Mouse (Mus musculus) lung, postnatal 10 days (tissue): ENCODE measurements at regions not wholly inside any gene's neighbourhood (a gene's known extent, or its start where the extent isn't known, plus 50 kb on each side); places are given as distances from the start of the nearest gene placed in this dataset.

Source experiments
- DNase-seq: peaks from one replicate; pipeline ENCODE4 v3.0.0; 2021

DNA sequence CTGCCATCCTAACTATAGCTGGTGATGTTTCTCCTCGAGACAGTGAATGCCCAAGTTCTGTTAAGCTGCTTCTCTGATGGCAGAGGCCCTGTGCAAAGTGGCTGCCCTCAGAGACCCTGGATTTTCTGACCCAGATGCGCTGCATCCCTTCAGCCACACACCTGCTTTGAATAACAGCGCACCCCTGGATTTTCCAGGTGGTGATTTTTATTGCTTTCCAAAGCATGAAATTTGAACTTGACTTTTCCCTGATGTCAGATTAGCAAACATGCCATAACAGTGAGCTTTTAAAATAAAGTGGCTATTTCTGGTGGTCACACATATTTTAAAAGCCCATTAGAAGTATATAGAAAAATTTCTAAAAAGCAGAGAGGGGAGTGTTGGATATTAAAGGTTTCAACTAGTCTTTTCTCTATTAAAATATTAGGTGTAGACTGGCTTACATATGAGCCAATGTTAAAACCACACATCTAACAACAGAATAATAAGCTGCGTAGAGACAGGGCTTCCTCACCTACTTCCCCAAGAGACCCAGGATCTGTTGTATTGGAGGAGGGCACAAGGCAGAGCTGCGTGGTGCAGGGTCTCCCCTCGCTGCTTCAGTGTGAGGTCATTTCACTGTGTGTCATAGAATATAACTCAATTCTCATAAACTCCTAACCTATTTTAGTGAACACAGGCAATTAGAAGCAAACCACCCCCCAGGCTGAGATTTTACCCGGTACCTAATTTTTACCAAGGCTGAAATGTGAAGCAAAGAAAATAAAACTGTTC, 280.3 kb downstream of the Ccdc91 start:
- DNase-seq: no peak

DNA sequence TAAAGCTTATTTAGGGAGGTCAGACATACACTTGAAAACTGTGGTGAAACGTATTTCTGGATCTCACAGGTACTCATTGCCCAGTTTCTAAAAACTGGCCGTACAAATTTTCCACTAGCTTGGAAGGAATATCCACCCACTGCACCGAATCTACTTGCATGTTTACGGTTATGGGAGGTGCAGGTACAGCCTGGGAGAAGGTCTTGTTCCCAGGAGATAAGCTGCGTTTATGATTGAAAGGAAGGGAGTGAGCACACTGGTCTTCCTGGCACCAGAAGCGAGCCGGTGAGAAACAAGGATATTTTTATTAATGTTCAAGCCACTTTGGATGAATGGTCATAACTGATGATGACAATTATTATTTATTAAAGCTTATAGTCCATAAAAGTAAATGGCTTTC, 283.9 kb downstream of the Ccdc91 start:
- DNase-seq: no peak

DNA sequence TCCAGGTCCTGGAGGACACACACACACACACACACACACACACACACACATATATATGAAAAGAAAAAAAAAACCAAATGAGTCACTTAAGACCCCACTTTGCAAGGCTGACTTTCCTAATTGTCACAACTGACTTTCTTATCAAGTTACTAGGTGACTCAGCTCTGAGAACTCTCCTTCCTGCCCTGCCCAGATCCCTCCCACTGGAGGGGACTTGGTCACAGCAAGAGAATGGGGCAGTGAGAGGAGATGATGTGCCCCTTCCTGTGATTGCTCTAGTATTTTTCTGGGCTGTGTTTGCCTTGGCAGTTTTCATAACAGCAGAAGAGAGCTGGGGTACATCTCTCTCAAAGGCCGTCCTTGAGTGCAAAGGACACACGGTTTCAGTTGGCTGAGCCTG, 284.5 kb downstream of the Ccdc91 start:
- no peak for DNase-seq

DNA sequence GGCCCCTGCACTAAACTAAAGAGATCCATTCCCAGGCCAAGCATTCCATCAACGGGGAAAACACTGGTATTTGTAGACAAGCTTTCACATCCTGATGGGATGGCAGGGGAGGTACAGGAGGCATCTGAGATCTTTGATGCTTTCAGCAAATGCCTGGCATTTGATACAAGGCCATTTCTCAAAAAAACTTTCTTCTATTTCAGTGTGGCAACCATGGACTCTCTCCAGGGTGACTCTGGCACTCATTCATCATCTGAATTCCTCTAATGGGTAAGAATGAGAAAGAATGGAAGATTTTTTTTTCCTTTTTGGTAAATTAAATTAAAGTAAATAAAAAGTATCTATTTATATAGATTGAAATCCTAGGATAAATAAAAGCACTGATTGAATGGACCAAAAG, 281.8 kb upstream of the Far2 start:
- DNase-seq: no peak

DNA sequence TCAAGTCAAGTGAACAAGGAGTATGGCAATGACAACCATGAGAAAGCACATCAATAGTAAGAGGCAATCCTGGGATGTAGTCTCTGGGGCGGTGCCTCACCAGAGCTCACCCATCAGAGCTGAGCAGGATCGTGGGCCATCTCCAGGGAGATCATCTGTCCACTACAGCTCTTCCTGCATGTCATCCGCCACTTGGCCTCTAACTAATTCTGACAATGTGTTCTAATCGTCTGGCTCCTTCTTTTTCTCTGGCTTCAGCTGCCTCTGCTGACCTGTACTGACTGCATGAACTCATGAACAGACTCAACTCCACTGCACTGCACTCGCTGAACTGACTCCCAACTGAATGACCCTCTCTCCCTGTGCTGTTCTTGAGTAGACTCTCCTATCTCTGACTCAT, 277.9 kb upstream of the Far2 start:
- DNase-seq: no peak

DNA sequence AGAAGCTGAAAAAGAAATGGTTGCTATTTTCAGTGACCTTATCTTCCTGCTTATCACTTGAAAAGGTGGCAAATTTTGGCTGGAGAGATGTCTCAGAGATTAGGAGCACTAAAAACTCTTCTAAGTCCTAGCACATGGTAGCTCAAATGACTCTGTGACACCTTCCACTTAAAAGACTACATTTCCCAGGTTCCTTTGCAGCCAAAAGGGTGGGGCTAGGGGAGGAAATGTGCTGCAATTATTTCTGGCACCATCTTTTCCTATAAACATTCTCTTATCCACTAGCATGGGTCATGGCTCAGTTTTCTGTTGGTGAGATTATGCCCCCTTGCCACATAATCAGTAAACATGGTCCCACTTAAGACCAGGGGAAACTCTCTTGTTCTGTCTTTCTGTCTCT, 277.0 kb upstream of the Far2 start:
- no peak for DNase-seq

DNA sequence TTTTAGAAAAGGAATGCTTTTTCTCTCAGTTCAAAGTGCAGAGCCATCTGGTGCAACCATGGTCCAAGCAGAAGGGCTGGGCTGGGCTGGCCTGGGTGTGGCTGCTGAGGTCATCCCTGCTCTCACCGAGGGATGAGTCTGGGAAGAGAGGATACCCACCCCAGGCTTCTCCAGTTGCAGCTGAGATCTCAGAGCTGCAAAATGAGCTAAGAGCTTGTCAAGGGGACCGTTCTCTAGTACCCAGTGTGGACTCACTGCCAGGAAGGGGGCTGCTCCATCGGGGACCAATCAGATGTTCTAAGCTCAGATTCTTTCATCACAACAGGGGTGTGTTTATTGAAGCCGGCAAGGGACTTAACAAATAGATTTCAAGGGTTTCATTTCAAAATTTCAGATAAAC, 275.6 kb upstream of the Far2 start:
- DNase-seq: peak; percentile 27

DNA sequence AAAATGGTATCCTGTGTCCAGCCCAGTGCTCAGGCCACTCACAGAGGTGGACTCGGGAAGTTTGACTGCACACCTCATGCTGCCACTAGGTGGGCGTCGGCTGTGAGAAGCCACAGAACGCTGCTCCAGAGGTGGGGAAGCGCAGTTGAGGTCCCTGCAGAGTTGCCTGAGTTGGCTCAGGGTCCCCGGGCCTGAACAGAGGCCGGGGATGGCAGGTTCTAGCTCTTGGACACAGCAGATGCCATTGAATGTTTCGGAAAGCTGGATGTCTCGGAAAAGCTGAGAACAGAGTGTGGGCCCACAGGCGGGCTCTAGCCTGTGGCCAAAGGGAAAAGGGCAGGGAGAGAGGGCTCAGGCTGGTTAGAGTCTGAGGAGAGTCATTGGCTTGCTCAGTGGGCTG, 273.2 kb upstream of the Far2 start:
- no peak for DNase-seq

DNA sequence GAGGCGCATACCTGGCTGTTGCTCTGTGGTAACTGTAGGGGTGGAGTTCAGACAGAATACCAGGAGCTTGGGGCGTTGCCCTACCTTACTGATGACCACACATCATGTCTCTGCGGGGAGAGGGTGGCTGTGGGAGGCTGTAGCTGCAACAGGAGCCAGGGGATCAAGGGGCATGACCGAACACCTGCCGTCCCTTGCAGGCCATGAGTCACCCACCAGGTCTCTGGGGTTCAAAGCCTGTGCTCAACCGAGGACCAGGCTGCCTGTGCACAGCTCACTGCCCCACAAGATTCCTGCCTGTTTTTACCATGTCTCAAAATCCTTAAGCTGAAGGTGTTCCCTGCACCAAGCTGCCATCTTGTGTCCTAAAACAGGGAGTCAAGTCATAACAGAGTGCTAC, 272.4 kb upstream of the Far2 start:
- DNase-seq: no peak

DNA sequence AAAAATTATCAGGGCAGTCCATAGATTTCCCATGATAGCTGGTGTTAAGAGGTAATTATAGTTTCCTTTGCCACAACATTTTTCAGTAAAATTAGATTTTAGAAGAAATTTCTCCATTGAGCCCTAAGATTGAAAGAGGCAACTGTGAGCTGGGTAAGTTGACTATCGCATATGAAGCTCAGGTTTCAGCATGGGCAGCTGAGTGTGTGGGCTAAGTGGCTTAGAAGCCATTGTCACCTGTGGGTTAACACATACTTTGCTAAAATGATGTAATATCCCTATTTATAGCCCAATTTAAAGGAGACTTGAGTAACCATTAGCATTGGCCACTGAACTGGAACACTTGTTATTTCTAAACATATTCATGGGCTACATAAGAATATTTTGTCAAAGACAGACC, 267.6 kb upstream of the Far2 start:
- DNase-seq: no peak

DNA sequence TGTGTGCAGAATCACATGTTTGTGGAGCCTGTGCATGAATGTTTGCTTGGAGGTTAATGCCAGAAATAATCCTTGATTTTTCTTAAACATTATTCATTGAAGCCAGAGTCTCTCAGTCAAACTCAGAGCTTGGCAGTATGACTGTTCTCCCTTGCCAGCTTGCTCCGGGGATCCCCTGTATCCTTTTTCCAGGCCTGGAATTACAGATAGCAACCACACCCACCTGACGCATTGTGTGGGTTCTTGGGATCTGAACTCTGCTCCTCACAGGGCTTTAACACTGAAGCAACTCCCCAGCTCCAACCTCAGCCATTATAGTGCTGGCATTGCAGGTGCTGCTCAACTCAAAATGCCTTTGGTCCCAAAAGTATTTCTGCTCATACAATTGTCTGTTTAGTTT, 262.8 kb upstream of the Far2 start:
- DNase-seq: no peak

DNA sequence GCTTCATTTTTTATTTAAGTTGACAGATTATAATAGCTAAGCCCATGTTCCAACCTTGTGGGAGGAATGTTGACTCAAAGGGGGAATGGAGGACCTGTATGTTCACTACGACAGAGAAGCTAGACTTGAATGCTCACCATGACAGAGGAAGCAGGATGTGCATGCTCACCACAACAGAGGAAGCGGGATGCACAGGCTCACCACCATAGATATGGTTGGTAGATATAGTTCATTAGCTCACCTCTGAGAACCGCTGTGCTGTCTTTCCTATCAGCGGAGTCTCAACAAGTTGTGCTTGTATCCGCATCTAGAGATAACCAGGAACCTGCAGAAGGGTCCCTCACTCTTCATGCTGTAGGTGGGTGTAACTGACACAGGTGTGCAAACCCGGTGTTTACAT, 262.2 kb upstream of the Far2 start:
- DNase-seq: no peak

DNA sequence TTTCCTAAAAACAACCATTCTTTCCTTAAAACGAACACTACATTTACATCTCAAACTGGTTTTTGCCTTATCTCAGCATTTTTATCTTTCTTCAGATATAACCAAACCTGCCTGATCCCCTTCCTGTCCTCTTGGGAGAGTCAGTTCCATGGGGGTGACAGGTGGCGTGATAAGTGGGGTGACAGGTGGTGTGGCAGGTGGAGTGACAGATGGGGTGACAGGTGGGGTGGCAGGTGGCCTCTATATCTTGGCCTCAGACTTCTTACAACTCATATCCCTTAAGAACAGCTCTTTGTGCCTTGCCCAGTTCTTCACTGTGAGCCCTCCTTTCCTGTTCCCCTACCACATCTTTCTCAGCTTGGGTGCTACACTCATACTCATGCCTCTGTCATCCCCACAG, 259.0 kb upstream of the Far2 start:
- DNase-seq: no peak

DNA sequence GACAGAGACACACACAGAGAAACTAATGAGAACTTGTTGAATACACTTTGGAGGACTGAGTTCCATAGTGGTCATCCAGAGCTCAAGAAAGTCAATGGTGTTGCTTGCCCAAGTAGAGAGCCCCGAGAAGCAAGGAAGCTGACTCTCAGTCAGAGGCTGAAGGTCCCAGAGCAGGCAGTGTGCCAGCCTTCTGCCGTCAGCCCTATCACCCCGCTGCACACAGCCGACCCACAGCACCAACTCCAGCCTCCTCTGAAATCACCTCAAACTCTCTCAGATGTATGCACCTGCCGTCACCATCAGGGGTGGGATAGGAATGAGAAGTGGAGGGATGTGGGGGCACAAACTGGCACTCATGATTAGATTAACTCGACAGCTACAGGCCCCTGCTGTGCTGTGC, 257.9 kb upstream of the Far2 start:
- no peak for DNase-seq

DNA sequence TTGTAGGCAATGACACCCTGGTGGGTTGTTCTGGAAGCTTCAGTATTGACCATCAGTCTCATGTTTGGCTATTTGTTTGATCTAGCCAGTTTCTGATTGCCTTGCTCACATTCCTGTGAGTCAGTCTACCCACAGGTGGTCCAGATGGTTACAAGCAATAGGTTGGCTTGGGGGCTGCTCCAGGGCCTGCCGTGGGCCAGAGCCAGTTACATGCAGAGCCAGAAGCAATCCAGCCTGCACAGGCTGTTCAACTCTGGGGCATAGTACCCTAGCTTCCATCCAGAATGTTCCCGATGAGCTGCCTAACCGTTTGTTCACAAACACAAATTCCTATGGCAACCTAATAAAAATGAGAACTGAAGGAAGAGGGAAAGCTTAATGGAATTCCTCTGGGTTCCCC, 253.2 kb upstream of the Far2 start:
- DNase-seq: no peak

DNA sequence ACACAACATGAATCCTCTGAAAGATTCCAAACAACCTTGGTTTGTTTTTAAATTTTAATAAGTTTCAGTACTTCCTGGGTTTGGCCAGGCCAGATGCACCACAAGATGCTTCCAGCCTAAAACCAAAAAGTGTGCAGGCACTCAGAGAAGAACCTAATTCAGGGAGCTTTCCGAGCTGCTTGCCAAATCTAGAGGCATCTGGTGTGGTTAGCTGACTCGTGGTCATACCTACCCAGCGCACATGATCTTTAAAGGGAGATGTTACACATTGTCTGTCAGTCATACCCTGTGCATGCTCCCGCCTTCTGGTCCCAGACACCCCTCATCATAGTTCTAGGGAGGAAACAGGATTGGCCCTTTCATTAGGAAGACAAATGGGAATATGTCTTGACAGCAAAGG, 252.7 kb upstream of the Far2 start:
- DNase-seq: no peak

DNA sequence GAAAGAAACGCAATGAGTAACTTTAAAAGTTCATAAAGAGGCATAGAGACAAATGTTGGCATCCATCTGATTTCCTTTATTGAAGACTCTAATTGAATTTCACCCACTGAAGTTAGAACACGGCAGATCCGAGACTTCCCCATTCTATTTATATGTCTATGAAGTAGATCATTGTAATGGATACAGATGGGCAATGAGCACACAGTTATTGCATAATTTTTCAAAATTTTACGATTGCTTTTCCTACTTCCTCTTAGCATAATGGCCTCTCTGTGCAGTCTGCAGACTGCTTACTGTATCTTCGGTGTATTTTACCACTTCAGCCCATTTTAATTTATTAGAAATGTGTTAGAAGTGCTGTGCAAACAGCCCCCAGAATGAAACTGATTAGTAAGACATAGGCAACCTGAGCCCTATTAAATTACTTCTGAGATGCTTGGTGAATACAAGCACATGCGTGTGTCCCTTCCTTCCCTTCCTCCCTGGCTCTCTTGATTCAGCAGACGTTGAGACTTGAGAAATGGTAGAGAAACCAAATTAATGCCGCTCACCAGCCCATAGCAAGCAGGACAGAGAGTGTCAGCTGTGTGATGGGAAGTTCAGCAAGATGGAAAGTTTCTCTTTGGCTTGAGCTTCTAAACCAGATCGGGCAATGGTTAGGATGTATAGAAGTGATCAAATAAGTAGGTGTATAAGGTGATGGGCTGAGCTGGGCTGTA, 247.9 kb upstream of the Far2 start:
- no peak for DNase-seq

DNA sequence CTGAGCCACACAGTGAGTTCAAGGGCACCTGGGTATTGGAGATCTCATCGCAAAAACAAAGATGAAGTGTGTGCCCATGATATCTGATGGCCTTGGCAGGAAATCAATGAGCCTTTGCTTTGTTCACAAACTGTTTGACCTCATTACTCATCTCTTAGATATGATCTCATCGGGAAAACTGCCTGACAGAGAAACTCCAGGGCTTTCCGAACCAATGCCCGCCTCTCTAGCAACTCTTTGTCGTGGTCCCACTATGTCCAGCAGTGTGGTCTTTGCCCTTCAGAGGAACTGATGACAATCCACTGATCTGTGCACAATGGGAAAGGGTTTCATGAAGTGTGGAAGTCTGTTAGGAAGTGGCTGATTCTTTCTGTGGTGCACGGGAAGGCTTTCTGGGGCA, 247.2 kb upstream of the Far2 start:
- no peak for DNase-seq

DNA sequence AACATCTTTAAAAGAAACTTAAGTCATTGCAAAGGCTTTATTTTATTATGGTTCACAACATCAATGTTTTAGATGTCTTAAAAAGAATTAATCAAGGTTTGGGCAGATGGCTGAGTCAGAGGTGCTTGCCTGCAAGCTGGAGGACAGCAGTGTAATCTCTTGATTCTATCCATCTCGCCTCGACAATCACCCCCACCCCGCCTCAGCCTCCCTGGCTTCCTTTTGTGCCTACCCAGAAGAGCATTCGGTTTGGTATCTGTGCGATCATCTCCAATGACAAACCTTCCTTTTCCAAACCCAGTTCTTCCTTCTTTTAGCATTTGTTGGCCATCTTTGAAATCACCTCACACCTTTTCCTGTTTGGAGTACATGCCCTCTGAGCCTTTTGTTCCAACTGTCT, 246.2 kb upstream of the Far2 start:
- no peak for DNase-seq

DNA sequence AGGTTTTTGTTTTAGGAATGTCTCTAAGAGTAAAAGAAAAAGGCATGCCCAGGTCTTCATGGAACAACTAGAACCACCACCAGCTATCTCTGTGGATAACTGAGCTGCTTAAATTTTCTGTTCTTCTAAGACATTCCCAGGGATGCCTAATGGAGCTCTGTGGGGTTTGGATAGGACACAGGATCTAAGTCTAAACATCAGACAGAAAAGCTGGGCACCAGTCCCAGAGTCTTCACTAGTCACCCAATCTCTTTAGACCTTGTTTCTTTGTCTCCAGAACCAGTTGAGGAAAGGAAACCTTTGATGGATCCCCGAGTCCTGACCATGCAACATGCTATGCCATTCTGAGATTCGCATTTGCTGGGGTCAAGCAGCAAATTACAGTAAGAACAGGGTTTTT, 243.2 kb upstream of the Far2 start:
- DNase-seq: peak; percentile 13

DNA sequence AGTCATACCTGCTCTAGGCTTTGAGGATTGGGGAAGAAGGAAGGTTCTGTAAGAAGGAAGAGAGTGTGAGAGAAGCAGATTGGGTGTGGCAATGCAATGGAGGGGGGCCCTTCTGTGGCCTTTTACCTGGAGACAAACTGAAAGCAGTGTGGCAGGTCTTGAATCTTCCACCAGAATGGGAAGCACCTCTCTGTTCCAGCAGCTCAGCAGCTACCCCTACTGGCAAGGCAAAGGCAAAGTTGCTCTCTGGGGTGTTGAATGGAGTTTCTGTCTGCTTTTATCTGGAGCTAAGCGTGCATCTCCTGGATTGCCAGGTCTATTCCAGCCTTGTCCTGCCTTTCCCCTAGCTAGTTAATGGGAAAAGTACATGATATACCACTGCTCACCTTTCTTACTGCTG, 236.3 kb upstream of the Far2 start:
- DNase-seq: peak; percentile 81

DNA sequence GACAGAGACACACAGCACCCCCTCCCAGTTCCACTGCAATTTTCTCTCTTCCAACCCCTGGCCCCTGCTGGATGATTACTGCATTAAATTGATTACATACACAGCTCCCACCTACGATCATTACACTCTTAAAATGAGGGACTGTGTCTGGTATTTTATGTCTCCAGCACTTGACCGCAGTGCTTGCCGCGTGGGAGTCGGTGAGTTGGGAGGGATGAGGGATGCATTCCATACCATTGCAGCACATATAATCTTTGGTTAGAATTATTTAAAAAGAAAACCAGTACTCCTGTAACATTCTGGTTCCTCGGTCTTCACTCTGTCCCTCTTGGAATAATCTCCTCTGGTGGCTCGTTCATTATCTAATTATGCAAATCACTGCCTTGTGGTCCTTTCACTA, 230.2 kb upstream of the Far2 start:
- DNase-seq: no peak

DNA sequence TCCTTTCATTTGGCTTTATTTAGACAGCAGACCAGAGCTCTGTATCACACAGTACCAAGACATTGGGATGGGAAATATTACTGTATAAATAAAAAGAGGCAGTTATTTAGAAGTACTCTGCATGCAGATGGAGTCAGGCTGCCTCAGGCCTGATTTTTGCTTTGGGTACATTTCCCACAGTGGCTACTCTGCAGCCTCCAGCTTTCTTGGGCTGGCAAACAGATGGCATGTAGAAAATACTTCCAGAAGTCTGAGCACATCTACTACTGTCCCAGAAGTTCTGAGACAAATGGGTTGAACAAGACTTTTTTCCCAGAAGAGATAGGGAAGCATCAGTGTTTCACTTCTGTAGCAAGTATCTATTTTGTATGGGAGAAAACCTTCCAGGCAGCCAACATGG, 229.8 kb upstream of the Far2 start:
- DNase-seq: no peak

DNA sequence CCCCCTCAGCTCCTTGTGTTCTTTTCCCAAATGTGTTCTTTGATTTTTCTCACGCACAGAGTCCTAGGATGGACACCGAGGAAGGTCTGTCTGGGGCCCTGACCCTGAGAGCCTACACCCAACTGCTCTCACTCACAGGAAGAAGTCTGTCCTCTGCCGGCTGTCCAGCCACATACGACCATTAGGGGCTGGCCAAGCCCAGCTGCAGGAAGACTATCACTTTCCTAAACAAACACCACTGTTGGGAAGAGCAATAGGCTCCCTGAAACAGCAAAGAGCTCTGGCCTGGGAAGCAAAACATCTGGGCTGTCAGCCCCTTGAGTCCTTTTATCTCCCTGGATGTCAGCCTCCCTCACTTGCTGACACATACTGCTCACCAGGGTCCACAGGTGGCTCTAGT, 224.8 kb upstream of the Far2 start:
- DNase-seq: peak; percentile 17

DNA sequence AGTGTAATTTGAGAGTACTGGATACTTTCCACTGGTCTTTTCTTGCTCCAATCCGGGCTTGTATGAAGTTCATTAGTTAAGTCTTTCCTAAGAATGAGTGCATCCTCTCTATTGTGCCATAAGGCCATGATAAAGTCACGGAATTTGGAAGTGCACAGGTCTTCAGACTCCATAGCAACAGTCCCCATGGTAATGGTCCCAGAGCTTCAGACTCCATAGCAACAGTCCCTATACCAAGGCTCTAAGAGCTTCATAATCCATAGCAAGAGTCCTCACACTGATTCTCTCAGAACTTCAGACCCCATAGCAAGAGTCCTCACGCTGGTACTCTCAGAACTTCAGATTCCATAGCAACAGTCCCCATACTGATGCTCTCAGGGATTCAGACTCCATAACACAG, 214.5 kb upstream of the Far2 start:
- no peak for DNase-seq
